Mouse (Mus musculus) thymus, postnatal 4 days (tissue): ENCODE results near the gene Rabep2.

Experiments
- DNase-seq: peaks from one replicate; pipeline ENCODE4 v3.0.0; 2021

The Rabep2 gene

GRCm38 (mm10) chr7:126435801-126436200, 7.2 kb downstream of the Rabep2 start:
- DNase-seq: no peak

GRCm38 (mm10) chr7:126436851-126437250, 8.3 kb downstream of the Rabep2 start:
- peak; percentile 86 for DNase-seq

GRCm38 (mm10) chr7:126440134-126440533, 11.6 kb downstream of the Rabep2 start:
- DNase-seq: no peak

GRCm38 (mm10) chr7:126443997-126444396, 15.4 kb downstream of the Rabep2 start:
- no peak for DNase-seq

GRCm38 (mm10) chr7:126444536-126444935, 16.0 kb downstream of the Rabep2 start:
- DNase-seq: no peak

GRCm38 (mm10) chr7:126445104-126445815, 16.7 kb downstream of the Rabep2 start:
- DNase-seq: no peak

GRCm38 (mm10) chr7:126446217-126446616, 17.7 kb downstream of the Rabep2 start:
- DNase-seq: no peak

- DNase-seq: no peak
Measured at GRCm38 (mm10) chr7:126448481-126448880, 19.9 kb downstream of the Rabep2 start.

GRCm38 (mm10) chr7:126449991-126450390, 21.4 kb downstream of the Rabep2 start:
- no peak for DNase-seq

- DNase-seq: no peak
Measured at GRCm38 (mm10) chr7:126450641-126451040, 22.1 kb downstream of the Rabep2 start.

- DNase-seq: no peak
Measured at GRCm38 (mm10) chr7:126452244-126452643, 23.7 kb downstream of the Rabep2 start.

GRCm38 (mm10) chr7:126453861-126454260, 25.3 kb downstream of the Rabep2 start:
- no peak for DNase-seq

- no peak for DNase-seq
Measured at GRCm38 (mm10) chr7:126455242-126455641, 26.7 kb downstream of the Rabep2 start.

- DNase-seq: no peak
Measured at GRCm38 (mm10) chr7:126456382-126457266, 28.1 kb downstream of the Rabep2 start.

GRCm38 (mm10) chr7:126458225-126458624, 29.7 kb downstream of the Rabep2 start:
- DNase-seq: no peak

- DNase-seq: no peak
Measured at GRCm38 (mm10) chr7:126458844-126459618, 30.5 kb downstream of the Rabep2 start.

GRCm38 (mm10) chr7:126460623-126461399, 32.3 kb downstream of the Rabep2 start:
- no peak for DNase-seq

GRCm38 (mm10) chr7:126461626-126462025, 33.1 kb downstream of the Rabep2 start:
- DNase-seq: no peak

- DNase-seq: no peak
Measured at GRCm38 (mm10) chr7:126463004-126463403, 34.4 kb downstream of the Rabep2 start, which contains the start of gene Atp2a1. Gene Atp2a1, minus strand, starts transcription at chr7:126463108.

GRCm38 (mm10) chr7:126463547-126463946, 35.0 kb downstream of the Rabep2 start:
- no peak for DNase-seq

- peak; percentile 56 for DNase-seq
Measured at GRCm38 (mm10) chr7:126464121-126464520, 35.6 kb downstream of the Rabep2 start.

GRCm38 (mm10) chr7:126464836-126465235, 36.3 kb downstream of the Rabep2 start:
- DNase-seq: no peak
